Mouse (Mus musculus) megakaryocyte progenitor cell, adult 5-6 weeks (primary cell): ENCODE measurements at regions not wholly inside any gene's neighbourhood (a gene's known extent, or its start where the extent isn't known, plus 50 kb on each side); places are given as distances from the start of the nearest gene placed in this dataset.
"Not testable (repeated sequence)": the region's sequence is repeated elsewhere in the genome, so short reads cannot be mapped to it uniquely, and the experiment has no call there.

Experiments
- ATAC-seq: replicated peaks from 2 replicates; pipeline ENCODE4 v1.8.0; 2016; ENCODE audit warnings: mild to moderate bottlenecking, moderate TSS enrichment, inconsistent platforms; ENCODE audit not compliant: poor library complexity

DNA sequence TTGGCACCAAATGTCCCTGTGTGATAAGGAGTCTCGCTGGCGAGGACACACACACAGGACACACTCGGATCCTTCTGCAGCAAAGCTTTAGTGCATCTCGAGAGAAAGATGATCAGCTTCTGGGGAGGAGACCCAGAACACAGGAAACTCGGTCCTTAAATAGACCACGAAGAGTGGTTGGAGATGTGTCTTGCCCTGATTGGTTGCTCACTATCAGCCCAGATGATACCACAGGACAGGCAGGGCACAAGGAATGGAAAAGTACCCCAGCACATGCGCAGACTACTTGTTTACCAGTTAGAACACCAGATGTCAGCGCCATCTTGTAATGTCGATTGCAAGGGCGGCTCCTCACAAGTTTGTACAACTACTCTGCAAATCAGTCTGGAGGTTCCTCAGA, 108.0 kb upstream of the Peg12 start:
- ATAC-seq, result not testable (repeated sequence)

DNA sequence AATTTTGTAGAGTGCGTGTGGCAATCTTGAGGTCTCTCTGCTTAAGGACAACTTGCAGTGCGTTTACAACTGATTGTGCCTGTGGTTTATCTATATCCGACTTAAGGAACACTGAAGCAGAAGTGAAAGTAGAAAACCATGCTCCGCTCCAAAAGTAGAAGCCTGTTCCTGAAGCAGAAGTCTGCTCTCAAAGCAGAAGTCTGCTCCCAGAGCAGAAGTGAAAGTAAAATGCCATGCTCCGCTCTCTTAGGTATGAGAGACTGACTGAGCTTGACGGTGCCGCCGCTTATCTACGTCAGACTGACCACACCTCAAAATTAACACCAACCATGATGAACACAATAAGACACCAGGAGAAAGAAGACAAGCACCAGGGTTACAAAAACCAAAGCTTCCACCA, 107.4 kb upstream of the Peg12 start:
- ATAC-seq, result peak; percentile 57

- ATAC-seq, result peak; percentile 64; the same call in 1 of the 2 replicates
These were observed 77.9 kb upstream of the Peg12 start for GRCm38 (mm10) chr7:62542187-62542586.
